In the genomic region with DNA sequence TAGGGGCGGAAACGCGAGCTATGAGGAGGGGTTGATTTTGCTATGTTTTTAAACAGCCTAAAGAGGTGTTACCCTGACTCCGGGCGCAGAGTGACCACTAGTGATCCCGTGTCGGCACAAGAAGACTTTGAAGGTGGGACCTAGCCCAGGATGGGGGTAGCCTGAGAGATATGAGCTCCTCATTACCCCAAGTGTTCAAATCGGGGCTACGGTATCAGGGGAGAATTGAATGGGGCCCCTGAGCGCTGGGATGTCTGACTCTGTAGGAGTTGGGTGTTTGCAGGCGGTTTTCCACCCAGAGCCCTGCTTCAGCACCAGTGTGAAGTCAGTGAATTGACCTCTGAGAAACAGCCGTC, we compare ENCODE assay signal across 9 mouse cellular contexts. TPM values are rescaled to one million over a fixed set of nuclear protein-coding genes. Genes with fewer than 3 reads are reported as not detected.
A peak's percentile ranks its signal among the peaks of the same experiment; 100 is the strongest.
DNase-seq lines count a peak whose midpoint lies in the region; ATAC-seq lines count a peak whose summit lies in the region.
"Had no signal": no experiment of that assay in that cellular context is flagged by ENCODE, and none has a peak within 500 bp of the region (broad histone marks: within the 10 kb centered on the region; RNA-seq: fewer than 3 reads in every experiment).

No protein-coding gene starts in this region.

- H3K9me3 ChIP-seq in limb, embryonic 15.5 days: no peaks in the 10 kb centered on the region
- peaks cover 4% of the 10 kb centered on the region; the same call in 1 of the 2 replicates for H3K9me3 ChIP-seq in stomach, embryonic 16.5 days (replicated peaks; ENCODE audit: control insufficient read depth, low read length)

- 19% methylated on average over 12 of the region's 12 CpGs for WGBS in limb, embryonic 15.5 days
- WGBS in stomach, embryonic 16.5 days: 20% methylated on average over 12 of the region's 12 CpGs

- peak overlapping the region; percentile 71 for H3K4me2 ChIP-seq in limb, embryonic 15.5 days
- peak overlapping the region; percentile 57 for H3K4me2 ChIP-seq in stomach, embryonic 16.5 days (ENCODE audit: low read depth, low read length)

- intact Hi-C loops in gastrocnemius, postnatal 14 days (cut with DNase I; ENCODE audit: low total_unique reads): no loop called here

- H3K27ac ChIP-seq in limb, embryonic 15.5 days: peak overlapping the region; percentile 47; the same call in 1 of the 2 replicates
- 0 out of 2 replicates have a peak overlapping the region, but pooled peaks have one; percentile 8 for H3K27ac ChIP-seq in stomach, embryonic 16.5 days (ENCODE audit: low read length)

- ATAC-seq in frontal cortex, adult (ENCODE audit: low TSS enrichment): peak; percentile 42; the same call in 1 of the 2 replicates
- ATAC-seq in limb, embryonic 15.5 days (ENCODE audit: insufficient number of reproducible peaks, low FRiP score, low TSS enrichment, low read depth): no peak
- 0 out of 2 replicates have a peak, but pooled peaks have one; percentile 5 for ATAC-seq in stomach, embryonic 16.5 days (ENCODE audit: insufficient read depth, low FRiP score)

- H3K4me3 ChIP-seq in limb, embryonic 15.5 days: peak overlapping the region; percentile 63
- peak overlapping the region; percentile 64 for H3K4me3 ChIP-seq in stomach, embryonic 16.5 days (replicated peaks; ENCODE audit: low read length)

- H3K36me3 ChIP-seq in limb, embryonic 15.5 days: no peaks in the 10 kb centered on the region
- no peaks in the 10 kb centered on the region for H3K36me3 ChIP-seq in stomach, embryonic 16.5 days (ENCODE audit: control insufficient read depth, insufficient read depth, low read length)

- peak overlapping the region; percentile 54 for H3K9ac ChIP-seq in limb, embryonic 15.5 days
- H3K9ac ChIP-seq in stomach, embryonic 16.5 days (ENCODE audit: low read length): peak overlapping the region; percentile 74

- peaks cover 9% of the 10 kb centered on the region for H3K4me1 ChIP-seq in limb, embryonic 15.5 days
- 0 out of 2 replicates have a peak, but pooled peaks cover 5% of the 10 kb centered on the region for H3K4me1 ChIP-seq in stomach, embryonic 16.5 days (ENCODE audit: control insufficient read depth, insufficient read depth, low read length)

- H3K27me3 ChIP-seq in limb, embryonic 15.5 days: no peaks in the 10 kb centered on the region
- H3K27me3 ChIP-seq in stomach, embryonic 16.5 days (ENCODE audit: control insufficient read depth, insufficient read depth, low read length): no peaks in the 10 kb centered on the region

- no peak for DNase-seq in frontal cortex, postnatal 10 days (ENCODE audit: low spot score in 2 of 2)
- DNase-seq in right cerebral cortex, postnatal 14 days: peak; percentile 11
- DNase-seq in right cerebral cortex, adult 2 months (ENCODE audit: low spot score in 2 of 2): no peak
- DNase-seq in gastrocnemius, postnatal 14 days: no peak
- DNase-seq in lung, postnatal 36 days: no peak

RNA-seq across cellular contexts. Expression of a gene that starts 11.1 kb away (rescaled TPM):
- 29.4 and 32.7 TPM in 2 replicates for polyA plus RNA-seq in limb, embryonic 15.5 days (2015; fragmentation: Nextera tagmentation; extraction: Ambion mirVana)
- polyA plus RNA-seq in stomach, embryonic 16.5 days (2015; fragmentation: Nextera tagmentation; extraction: Ambion mirVana): 44.5 and 53.2 TPM in 2 replicates
- 1 to 10 TPM; 2.6 to 4.4 TPM for total RNA-seq in gastrocnemius, postnatal 14 days (2021)

RNA-seq across cellular contexts. Expression of a gene that starts 25.1 kb away (rescaled TPM):
- 11.8 TPM in 2 replicates for polyA plus RNA-seq in limb, embryonic 15.5 days (2015; fragmentation: Nextera tagmentation; extraction: Ambion mirVana)
- polyA plus RNA-seq in stomach, embryonic 16.5 days (2015; fragmentation: Nextera tagmentation; extraction: Ambion mirVana): 10.9 and 11.9 TPM in 2 replicates
- under 1 TPM; 0.62 to 0.90 TPM for total RNA-seq in gastrocnemius, postnatal 14 days (2021)

RNA-seq across cellular contexts. Expression of a gene that starts 26.2 kb away (rescaled TPM):
- polyA plus RNA-seq in limb, embryonic 15.5 days (2015; fragmentation: Nextera tagmentation; extraction: Ambion mirVana): 27.7 and 35.9 TPM in 2 replicates
- 36.3 and 38.0 TPM in 2 replicates for polyA plus RNA-seq in stomach, embryonic 16.5 days (2015; fragmentation: Nextera tagmentation; extraction: Ambion mirVana)
- total RNA-seq in gastrocnemius, postnatal 14 days (2021): 10 to 100 TPM; 21.4 to 22.7 TPM

RNA-seq across cellular contexts. Expression of a gene that starts 43.7 kb away (rescaled TPM):
- polyA plus RNA-seq in limb, embryonic 15.5 days (2015; fragmentation: Nextera tagmentation; extraction: Ambion mirVana): not detected in 2 replicates
- polyA plus RNA-seq in stomach, embryonic 16.5 days (2015; fragmentation: Nextera tagmentation; extraction: Ambion mirVana): not detected in 2 replicates
- not detected for total RNA-seq in gastrocnemius, postnatal 14 days (2021)
- total RNA-seq: liver, adult 2 months had no signal
- polyA plus RNA-seq: liver, adult 2 months had no signal

RNA-seq across cellular contexts. Expression of a gene that starts 43.8 kb away (rescaled TPM):
- polyA plus RNA-seq in limb, embryonic 15.5 days (2015; fragmentation: Nextera tagmentation; extraction: Ambion mirVana): 8.1 and 8.4 TPM in 2 replicates
- polyA plus RNA-seq in stomach, embryonic 16.5 days (2015; fragmentation: Nextera tagmentation; extraction: Ambion mirVana): 5.3 and 6.3 TPM in 2 replicates
- 1 to 10 TPM in 1 of 2 experiments, under 1 TPM in 1; 0.58 to 1.2 TPM for total RNA-seq in gastrocnemius, postnatal 14 days (2021)
